Mouse (Mus musculus): ENCODE measurements around the gene Leap2.

Gene Leap2

GRCm38 (mm10) chr11:53423036-53423435 is at the start of gene Leap2:
Leap2 (minus strand) TSS chr11:53423170.
- DNase-seq (ENCODE audit: low spot score in 2 of 2) = no peak

GRCm38 (mm10) chr11:53472709-53473108 is 49.7 kb upstream of the Leap2 start:
- no peak for DNase-seq (ENCODE audit: low spot score in 2 of 2)

GRCm38 (mm10) chr11:53469968-53470695 is 47.2 kb upstream of the Leap2 start, which contains the start of gene Gm9837:
Gm9837 (minus strand) TSS chr11:53470479.
- peak; percentile 76 to 93 for DNase-seq (ENCODE audit: low spot score in 2 of 2)

GRCm38 (mm10) chr11:53469294-53469967 is 46.5 kb upstream of the Leap2 start:
- DNase-seq (ENCODE audit: low spot score in 2 of 2) = no peak

GRCm38 (mm10) chr11:53466231-53466971 is 43.4 kb upstream of the Leap2 start:
- peak; percentile 65 to 86 for DNase-seq (ENCODE audit: low spot score in 2 of 2)

GRCm38 (mm10) chr11:53463551-53464424 is 40.8 kb upstream of the Leap2 start:
- DNase-seq (ENCODE audit: low spot score in 2 of 2) = no peak

- DNase-seq (ENCODE audit: low spot score in 2 of 2) = no peak
Measured at GRCm38 (mm10) chr11:53461727-53462126, 38.8 kb upstream of the Leap2 start.

- DNase-seq (ENCODE audit: low spot score in 2 of 2) = no peak
Measured at GRCm38 (mm10) chr11:53460192-53460591, 37.2 kb upstream of the Leap2 start.

GRCm38 (mm10) chr11:53458996-53459395 is 36.0 kb upstream of the Leap2 start:
- no peak for DNase-seq (ENCODE audit: low spot score in 2 of 2)

GRCm38 (mm10) chr11:53457372-53457954 is 34.5 kb upstream of the Leap2 start:
- DNase-seq (ENCODE audit: low spot score in 2 of 2) = peak in 1 of 2 experiments; percentile 22

GRCm38 (mm10) chr11:53456474-53457371 is 33.8 kb upstream of the Leap2 start, which contains the start of the genes Gm10447 and Shroom1:
Gm10447 (minus strand) TSS chr11:53457110.
Shroom1 (plus strand) TSS chr11:53457205.
- DNase-seq (ENCODE audit: low spot score in 2 of 2) = peak in 1 of 2 experiments; percentile 55

- DNase-seq (ENCODE audit: low spot score in 2 of 2) = no peak
Measured at GRCm38 (mm10) chr11:53453031-53453430, 30.1 kb upstream of the Leap2 start.

GRCm38 (mm10) chr11:53452396-53452795 is 29.4 kb upstream of the Leap2 start:
- no peak for DNase-seq (ENCODE audit: low spot score in 2 of 2)

GRCm38 (mm10) chr11:53451361-53451760 is 28.4 kb upstream of the Leap2 start:
- DNase-seq (ENCODE audit: low spot score in 2 of 2) = no peak

GRCm38 (mm10) chr11:53450070-53450705 is 27.2 kb upstream of the Leap2 start:
- DNase-seq (ENCODE audit: low spot score in 2 of 2) = no peak

- DNase-seq (ENCODE audit: low spot score in 2 of 2) = no peak
Measured at GRCm38 (mm10) chr11:53448529-53448928, 25.6 kb upstream of the Leap2 start.

GRCm38 (mm10) chr11:53447996-53448395 is 25.0 kb upstream of the Leap2 start:
- no peak for DNase-seq (ENCODE audit: low spot score in 2 of 2)

- DNase-seq (ENCODE audit: low spot score in 2 of 2) = no peak
Measured at GRCm38 (mm10) chr11:53446183-53446582, 23.2 kb upstream of the Leap2 start.

GRCm38 (mm10) chr11:53445562-53445961 is 22.6 kb upstream of the Leap2 start:
- no peak for DNase-seq (ENCODE audit: low spot score in 2 of 2)
